Mouse (Mus musculus): Measurements from ENCODE around the gene Lipi. TPM values are rescaled to one million over a fixed set of nuclear protein-coding genes. Genes with fewer than 3 reads are reported as not detected.

Gene Lipi
- polyA plus RNA-seq, 1 experiment from 2014 or later, result not detected

DNA sequence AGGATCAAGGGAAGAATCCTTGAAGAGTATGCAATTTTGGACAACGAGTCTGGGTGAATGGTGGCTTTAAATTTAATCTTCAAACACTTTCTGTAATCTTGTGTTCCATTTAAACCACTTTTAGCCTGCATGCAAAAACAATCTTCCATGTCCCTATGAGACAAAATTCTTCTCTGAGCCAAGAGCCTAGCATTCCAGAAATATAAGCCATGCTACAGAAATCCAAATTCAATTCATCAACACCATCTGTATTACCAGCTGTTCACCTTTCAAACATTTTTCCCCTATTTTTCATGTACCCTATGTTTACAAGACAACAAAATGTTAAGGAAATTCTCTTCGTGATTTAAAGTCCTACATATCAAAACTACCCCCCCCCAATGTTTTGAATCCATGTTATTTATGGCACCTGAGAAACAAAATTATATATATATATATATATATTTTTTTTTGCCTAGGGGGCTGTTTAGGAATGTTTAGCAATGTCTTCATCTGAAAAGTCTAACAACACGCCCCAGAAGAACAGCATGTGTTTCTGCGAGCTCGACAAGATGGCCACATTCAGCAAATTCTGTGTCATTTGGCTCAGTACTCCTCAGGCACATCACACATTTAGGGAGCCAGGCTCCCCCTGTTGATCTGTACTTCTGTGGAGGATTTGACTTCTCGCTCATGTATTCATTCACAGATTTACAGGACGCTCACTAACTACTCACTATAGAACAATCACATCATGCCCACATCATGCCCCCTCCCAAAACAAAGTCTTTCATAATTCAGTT, 47.9 kb downstream of the Lipi start:
- Histone ChIP-seq H3K4me3 (no peak overlapping the region), H3K4me1 (no peaks in the 10 kb centered on the region), H3K9me3 (replicated peaks) (no peaks in the 10 kb centered on the region), H3K4me2 (replicated peaks) (no peak overlapping the region), H3K9ac (no peak overlapping the region), H3K36me3 (no peaks in the 10 kb centered on the region), H3K27me3 (no peaks in the 10 kb centered on the region), H3K27ac (no peak overlapping the region)
- WGBS, result 88% methylated on average over 7 of the region's 7 CpGs
- no peak for ATAC-seq (ENCODE audit: low FRiP score)

DNA sequence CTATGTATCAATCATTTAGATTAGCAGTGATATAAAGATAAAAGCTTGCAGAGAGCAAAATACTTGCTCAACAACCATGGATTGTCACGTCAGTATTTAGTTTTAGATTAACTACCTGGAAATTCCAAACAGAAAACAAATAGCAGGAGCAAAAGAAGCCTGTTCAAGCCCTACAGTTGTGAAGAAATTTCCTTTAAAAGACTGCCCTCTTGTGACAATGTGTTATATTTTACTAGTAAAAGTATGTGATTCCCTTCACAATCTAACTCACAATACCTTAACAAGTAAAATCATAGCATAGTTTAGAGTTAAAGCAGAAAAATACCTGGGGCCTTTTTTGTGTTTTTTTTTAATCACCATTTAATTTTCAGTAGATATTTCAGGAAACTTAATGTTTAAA, 54.2 kb downstream of the Lipi start:
- H3K4me2 ChIP-seq (replicated peaks), result no peak overlapping the region
- no peaks in the 10 kb centered on the region for H3K9me3 ChIP-seq (replicated peaks)
- H3K4me1 ChIP-seq, result no peaks in the 10 kb centered on the region
- no peaks in the 10 kb centered on the region for H3K27me3 ChIP-seq
- 56% methylated on average over 1 of the region's 1 CpGs for WGBS
- H3K4me3 ChIP-seq, result no peak overlapping the region
- H3K36me3 ChIP-seq, result no peaks in the 10 kb centered on the region
- H3K9ac ChIP-seq, result no peak overlapping the region
- H3K27ac ChIP-seq, result no peak overlapping the region
- no peak for ATAC-seq (ENCODE audit: low FRiP score)

DNA sequence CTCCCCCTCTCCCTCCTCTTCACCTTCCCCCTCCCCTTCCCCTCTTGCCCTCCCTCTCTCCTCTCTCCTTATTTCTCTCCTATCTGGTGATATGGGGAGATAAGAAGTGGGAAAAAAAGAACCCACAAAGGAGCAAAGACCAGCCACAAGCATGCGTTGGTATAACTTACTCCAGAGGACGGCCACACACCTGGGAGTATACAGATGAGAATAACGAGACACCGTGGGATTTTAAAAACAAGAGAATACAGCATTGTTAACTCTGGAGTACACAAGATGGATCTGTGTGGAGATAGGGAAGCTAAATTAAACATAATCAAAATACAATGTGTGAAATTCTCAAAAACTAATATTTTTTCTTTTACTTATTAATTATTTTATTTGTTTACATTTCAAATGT, 89.3 kb downstream of the Lipi start:
- Histone ChIP-seq H3K9me3 (replicated peaks) (no peaks in the 10 kb centered on the region), H3K27ac (no peak overlapping the region), H3K4me2 (replicated peaks) (no peak overlapping the region), H3K9ac (no peak overlapping the region), H3K4me1 (no peaks in the 10 kb centered on the region), H3K4me3 (no peak overlapping the region), H3K36me3 (no peaks in the 10 kb centered on the region), H3K27me3 (no peaks in the 10 kb centered on the region)
- ATAC-seq (ENCODE audit: low FRiP score), result no peak
- 94% methylated on average over 4 of the region's 4 CpGs for WGBS

Other genes with a start within 250 kb of the Lipi start
- gene Rbm11, start 6.8 kb upstream of the Lipi start, polyA plus RNA-seq (2016; fragmentation: Nextera tagmentation; extraction: Ambion mirVana), result 0.82 and 1.8 TPM in 2 replicates
- 40.4 and 41.6 TPM in 2 replicates for gene Hspa13, start 181.0 kb upstream of the Lipi start, polyA plus RNA-seq (2016; fragmentation: Nextera tagmentation; extraction: Ambion mirVana)

All from hindbrain, embryonic 12.5 days (tissue).